22 mouse cellular contexts compared by ENCODE assay signal in genomic region chr6:118063266-118063665, GRCm38 (mm10). TPM values are rescaled to one million over a fixed set of nuclear protein-coding genes. Genes with fewer than 3 reads are reported as not detected.
DNase-seq lines count a peak whose midpoint lies in the region; TF ChIP-seq lines count a peak whose summit lies in the region.
"Had no signal": no experiment of that assay in that cellular context is flagged by ENCODE, and none has a peak within 500 bp of the region (broad histone marks: within the 10 kb centered on the region; RNA-seq: fewer than 3 reads in every experiment).

No protein-coding gene starts in this region.

- H3K4me3 ChIP-seq in cerebellum, adult 2 months (replicated peaks; ENCODE audit: insufficient read depth, low read depth, low read length): no peak overlapping the region
- H3K4me3 ChIP-seq: embryonic facial prominence, embryonic 10.5 days; embryonic facial prominence, embryonic 13.5 days; erythroblast, embryonic 14.5 days; forebrain, embryonic 12.5 days; forebrain, embryonic 15.5 days had no signal

- peak; percentile 53 to 78 for DNase-seq in cerebellum, adult 2 months
- DNase-seq in cerebellum, adult 11 months: no peak
- peak; percentile 33 for DNase-seq in heart, adult 11 months
- DNase-seq in heart, postnatal 14 days: no peak
- peak; percentile 0 for DNase-seq in urinary bladder, postnatal 14 days (ENCODE audit: low spot score)
- DNase-seq in urinary bladder, postnatal 10 days (ENCODE audit: low spot score): no peak
- DNase-seq in right cerebral cortex, postnatal 10 days (ENCODE audit: low spot score in 2 of 2): no peak
- DNase-seq: adrenal gland, adult 8-10 months; adrenal gland, postnatal 25 days; embryo, embryonic 11 days; gastrocnemius, postnatal 25 days; heart, postnatal 36 days; kidney, adult 18-20 months; kidney, adult 9 months had no signal

- H3K27ac ChIP-seq in cerebellum, adult 2 months (ENCODE audit: insufficient read depth, low read length): no peak overlapping the region
- H3K27ac ChIP-seq: embryonic facial prominence, embryonic 10.5 days; embryonic facial prominence, embryonic 13.5 days; forebrain, embryonic 12.5 days; forebrain, embryonic 15.5 days; hindbrain, embryonic 14.5 days; hindbrain, postnatal 0 days had no signal

- H3K27me3 ChIP-seq in cerebellum, adult 2 months (ENCODE audit: control insufficient read depth, insufficient read depth, low read length): no peaks in the 10 kb centered on the region
- H3K27me3 ChIP-seq: forebrain, embryonic 15.5 days had no signal

- whole genome bisulfite sequencing in cerebellum, adult 2 months: 22% methylated on average over 5 of the region's 5 CpGs

- peaks cover 15% of the 10 kb centered on the region for H3K4me1 ChIP-seq in cerebellum, adult 2 months (ENCODE audit: control insufficient read depth, insufficient read depth, low read length)

- no peak for TF ChIP-seq POLR2A in cerebellum, adult 2 months (IDR thresholded peaks at IDR 0.05; ENCODE audit: borderline replicate concordance, insufficient read depth, low read length)

- intact Hi-C loops in heart, postnatal 14 days (cut with DNase I): no loop called here

- TF ChIP-seq CTCF in cerebellum, adult 2 months (IDR thresholded peaks at IDR 0.05; ENCODE audit: borderline replicate concordance, insufficient read depth, low read depth, low read length): no peak

RNA-seq across cellular contexts. Expression of gene Rasgef1a, which starts 52.0 kb away (rescaled TPM):
- polyA plus RNA-seq in cerebellum, adult 2 months (2012; rRNA removed): 59.8 and 66.0 TPM in 2 replicates
- total RNA-seq in heart, postnatal 14 days (2021): under 1 TPM; 0.12 to 0.19 TPM
- polyA plus RNA-seq: erythroblast, embryonic 14.5 days; hindbrain, embryonic 11.5 days had no signal

Comparison
In these comparisons a context has a peak if more than half of its experiments do, and no peak if none do; other contexts are left out.
1. DNase-seq: peak in cerebellum, adult 2 months (2 of 2), heart, adult 11 months (single experiment) and urinary bladder, postnatal 14 days (single experiment); none in cerebellum, adult 11 months (single experiment), heart, postnatal 14 days (0 of 2), urinary bladder, postnatal 10 days (single experiment) and right cerebral cortex, postnatal 10 days (0 of 2).